Mouse (Mus musculus) right cerebral cortex, postnatal 10 days (tissue): Measurements from ENCODE around the gene Lalba.
A peak's percentile ranks its signal among the peaks of the same experiment; 100 is the strongest.
"Not testable (repeated sequence)": the region's sequence is repeated elsewhere in the genome, so short reads cannot be mapped to it uniquely, and the experiment has no call there.

ENCODE experiments used
- DNase-seq, 2 experiments: peaks; one replicate each; pipeline ENCODE4 v3.0.0; 2021; ENCODE audit warnings: low spot score in 2 of 2

Lalba gene

DNA sequence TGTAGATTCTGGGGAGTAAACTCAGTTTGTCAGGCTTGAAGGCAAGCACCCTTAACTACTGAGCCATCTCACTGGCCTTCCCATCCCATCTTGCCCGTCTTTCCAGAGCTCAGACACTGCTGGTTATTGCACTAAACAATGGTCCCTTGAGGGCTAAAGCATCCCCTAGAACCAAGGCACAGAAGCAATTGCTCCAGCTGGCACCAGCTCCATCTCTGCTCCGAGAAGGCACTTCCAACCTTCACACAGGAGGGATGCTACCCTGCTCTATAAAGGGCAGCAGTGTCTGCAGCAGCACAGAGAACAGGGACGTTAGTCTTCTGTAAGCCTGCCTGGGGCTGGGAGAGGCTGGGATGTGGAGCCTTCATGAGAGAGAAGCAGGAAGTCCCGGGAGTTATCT is 9.6 kb upstream of the Lalba start, which contains the start of gene Olfr279:
Gene Olfr279 (plus strand): TSS at position 301 of the 400 bp plus-strand sequence.
- DNase-seq: no peak

- no peak for DNase-seq
Observed at GRCm38 (mm10) chr15:98491332-98491731, 8.8 kb upstream of the Lalba start.

DNA sequence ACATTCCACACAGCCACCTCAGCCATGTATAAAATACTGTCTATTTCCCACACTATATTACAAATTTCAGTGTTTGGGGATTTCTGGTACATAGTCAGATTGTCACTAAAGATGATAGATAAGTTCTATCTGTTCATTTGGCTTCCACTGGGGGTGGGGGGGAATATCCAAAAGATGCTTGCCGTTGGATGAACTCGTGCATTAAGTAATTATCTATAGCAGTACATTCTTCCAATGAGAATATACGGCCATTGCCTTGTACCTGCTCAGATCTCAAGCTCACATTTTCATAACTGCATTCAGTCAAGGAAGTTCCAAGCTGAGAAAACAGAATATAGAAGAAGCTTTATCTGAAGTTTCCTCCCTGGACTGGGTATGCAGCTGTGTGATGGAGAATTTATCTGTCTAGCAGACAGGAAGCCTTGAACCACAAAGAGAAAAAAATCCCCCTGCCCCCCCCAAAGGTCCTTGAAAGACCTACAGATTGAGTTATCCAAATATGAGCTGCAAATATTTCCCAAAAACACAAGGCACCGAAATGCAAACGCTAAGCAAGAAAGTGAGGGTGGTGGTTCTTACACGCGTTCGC is 4.0 kb upstream of the Lalba start:
- no peak for DNase-seq

DNA sequence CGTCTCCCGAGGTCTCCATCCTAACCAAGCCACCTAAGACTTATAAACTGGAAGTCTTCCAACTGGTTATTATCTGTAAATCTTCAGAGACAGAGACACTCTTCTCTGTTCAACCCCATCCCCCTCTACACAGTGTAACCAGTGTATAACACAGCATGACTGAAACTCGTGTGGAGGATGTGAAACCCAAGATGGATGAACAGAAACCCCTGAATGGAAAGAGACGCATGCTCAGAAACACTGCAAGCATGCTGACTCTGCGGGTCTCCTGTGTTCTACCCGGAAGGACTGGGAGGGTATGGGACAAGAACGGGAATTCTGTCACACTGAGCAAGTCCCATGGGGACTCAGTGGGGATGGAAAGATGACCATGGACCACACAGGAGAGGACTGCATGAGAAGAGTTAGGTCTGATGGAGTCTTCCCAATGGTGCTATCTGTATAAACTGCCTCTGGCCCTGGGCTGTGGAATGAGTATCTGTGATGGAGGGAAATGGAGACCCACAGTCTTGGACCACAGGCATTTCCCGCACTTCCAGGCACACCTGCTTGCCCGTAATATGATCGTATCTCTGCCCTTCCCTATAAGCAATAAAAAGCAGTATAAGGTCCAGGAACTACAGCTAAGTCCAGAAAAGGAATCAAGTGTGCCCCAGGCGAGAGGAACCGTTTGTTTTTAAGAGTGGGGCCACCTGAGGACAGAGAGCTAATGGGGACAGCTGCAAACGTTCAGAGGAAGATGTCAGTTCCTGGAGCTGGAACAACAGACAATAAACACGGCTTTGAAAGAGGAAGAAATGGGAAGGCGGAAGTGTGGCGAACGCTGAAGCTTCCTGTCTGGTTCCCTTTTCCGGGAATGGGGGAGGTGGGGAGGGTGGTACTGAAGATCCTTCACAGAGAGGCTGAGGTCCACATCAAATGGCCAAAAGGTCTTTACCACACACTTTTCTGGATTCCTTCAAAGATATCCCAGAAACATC is 1.7 kb upstream of the Lalba start:
- DNase-seq: peak; percentile 39 to 43

GRCm38 (mm10) chr15:98479568-98480102 is 2.9 kb downstream of the Lalba start:
- DNase-seq: no peak

DNA sequence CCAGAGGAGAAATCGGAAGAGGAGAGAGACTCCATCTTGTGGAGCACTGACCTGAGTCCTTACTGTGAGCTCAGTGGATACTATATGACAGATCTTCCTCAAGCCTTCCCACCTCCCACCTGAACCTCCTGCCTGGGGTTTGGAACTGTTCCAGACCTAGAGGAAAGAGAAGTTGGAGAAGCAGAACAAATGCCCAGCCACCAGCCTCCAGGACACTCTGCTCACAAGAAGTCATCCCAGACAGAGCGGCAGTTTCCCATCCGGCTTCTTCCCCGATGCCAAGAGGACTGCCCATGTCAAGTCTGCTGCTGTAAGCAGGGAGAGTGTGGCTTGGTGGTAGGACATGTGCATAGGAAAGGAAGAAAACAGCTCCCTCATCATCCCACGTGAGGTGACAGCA is 6.2 kb downstream of the Lalba start:
- no peak for DNase-seq

- DNase-seq: peak in 1 of 2 experiments; percentile 47
Observed at GRCm38 (mm10) chr15:98475382-98475781, 7.1 kb downstream of the Lalba start.

DNA sequence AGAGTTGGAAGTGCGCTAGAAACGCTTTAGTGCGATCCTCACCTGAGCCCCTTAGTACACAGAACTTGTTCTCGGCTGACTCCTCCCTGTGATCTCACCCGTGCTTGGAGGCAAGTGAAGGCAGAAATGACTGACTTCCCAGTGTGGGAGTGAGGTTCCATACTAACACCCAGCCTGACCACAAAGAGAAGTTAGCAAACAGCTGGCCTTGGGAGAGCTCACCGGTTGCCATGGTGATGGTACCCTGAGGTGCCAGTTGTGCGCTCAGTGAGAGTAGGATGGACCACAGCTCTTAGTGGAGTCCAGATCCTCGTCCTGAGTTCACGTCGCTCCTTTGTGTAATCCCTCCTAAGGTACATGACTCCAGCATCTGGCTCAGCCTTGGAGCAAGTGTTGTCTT is 7.6 kb downstream of the Lalba start:
- DNase-seq: no peak

DNA sequence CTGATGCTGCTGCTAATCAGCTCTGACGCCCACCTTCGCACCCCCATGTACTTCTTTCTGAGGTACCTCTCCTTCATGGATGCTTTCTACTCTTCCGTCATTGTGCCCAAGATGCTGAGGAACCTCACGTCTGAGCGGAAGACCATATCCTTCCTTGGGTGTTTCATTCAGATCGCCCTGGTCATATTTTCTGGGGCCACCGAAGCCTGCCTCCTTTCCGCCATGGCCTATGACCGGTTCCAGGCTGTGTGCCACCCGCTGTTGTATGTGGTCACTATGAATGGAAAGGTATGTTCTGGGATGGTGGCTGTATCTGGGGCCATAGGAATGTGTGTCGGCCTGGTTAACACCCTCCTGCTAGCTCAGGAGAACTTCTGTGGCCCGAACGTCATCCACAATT is 11.0 kb downstream of the Lalba start:
- DNase-seq: no peak

DNA sequence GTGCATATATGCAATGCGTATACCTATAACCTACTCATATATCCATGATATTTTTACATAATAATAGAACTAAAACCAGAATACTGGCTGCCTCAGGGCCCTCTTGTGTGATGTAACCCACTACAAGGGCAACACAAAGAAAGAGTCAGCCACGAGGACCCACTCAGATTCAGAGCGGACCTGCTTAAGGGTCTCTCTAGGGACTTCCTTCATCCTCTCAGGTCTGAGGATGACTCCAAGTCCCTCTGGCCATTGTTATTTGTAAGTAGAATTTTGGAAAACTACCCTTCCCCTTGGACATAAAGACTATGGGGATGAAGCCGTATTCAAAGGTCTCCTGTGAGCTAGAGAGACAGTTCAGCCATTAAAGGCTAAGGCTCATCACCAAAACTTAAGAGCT is 12.9 kb downstream of the Lalba start, which contains the start of gene OR5BS1P:
Gene OR5BS1P (plus strand): TSS at position 301 of the 400 bp plus-strand sequence.
- no peak for DNase-seq

DNA sequence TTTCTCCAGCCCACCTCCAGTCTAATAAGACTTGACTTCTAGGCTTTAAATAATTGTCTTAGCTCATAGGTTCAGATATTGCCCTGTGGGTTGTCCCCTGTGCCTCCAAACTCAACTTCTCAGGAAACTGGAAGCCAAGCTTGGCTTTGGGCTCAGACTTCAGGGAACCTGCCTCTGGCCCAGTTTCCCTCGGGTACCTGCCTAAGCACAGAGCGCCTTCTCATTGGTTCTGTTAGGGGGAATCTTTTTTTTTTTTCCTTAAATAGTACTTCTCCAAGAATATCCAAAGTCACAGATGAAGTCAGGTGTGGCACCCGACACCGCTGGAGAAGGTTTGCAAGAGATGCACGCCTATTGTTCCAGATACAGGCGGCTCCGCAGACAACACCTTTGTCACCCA is 30.2 kb downstream of the Lalba start, which contains the start of gene Olfr281:
Gene Olfr281 (plus strand): TSS at position 301 of the 400 bp plus-strand sequence.
- DNase-seq: no peak

- no peak for DNase-seq
Observed at GRCm38 (mm10) chr15:98448521-98448920, 34.0 kb downstream of the Lalba start.

DNA sequence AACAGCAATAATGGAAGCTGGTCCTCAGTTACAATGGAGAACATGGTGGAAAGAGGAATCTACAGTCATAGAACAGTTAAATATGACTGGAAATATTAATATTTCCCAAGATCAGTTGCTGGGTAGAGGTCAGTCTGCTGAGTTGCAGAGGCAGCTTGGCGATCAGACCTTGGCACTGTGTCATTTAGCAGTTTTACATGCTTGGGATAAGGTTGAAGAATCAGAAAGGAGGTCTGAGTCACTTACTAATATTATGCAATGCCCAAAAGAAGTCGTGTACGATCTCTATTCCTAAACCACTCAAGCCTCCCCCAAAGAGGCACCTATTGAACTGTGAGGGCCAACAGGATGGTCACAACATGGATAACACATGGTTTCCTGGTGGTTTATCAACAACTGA is 38.0 kb downstream of the Lalba start:
- DNase-seq: no peak

GRCm38 (mm10) chr15:98430925-98431324 is 51.6 kb downstream of the Lalba start, which contains the start of gene Olfr282:
TSS of gene Olfr282 (plus strand) at chr15:98431225.
- not testable (repeated sequence) for DNase-seq
